Mouse (Mus musculus) heart, postnatal 0 days (tissue): ENCODE data around the gene Dnaic2. TPM values are rescaled to one million over a fixed set of nuclear protein-coding genes. Genes with fewer than 3 reads are reported as not detected.

ENCODE experiments used
- ATAC-seq: fragments of 200-750 bp; cut with Nextera tagmentation; 2 replicates; pipeline ENCODE4 v1.8.0; 2017; ENCODE audit warnings: low read depth, moderate number of reproducible peaks, moderate library complexity; ENCODE audit not compliant: insufficient read depth
- DNase-seq: peaks from one replicate; pipeline ENCODE4 v3.0.0-alpha.2; 2016; ENCODE audit warnings: low spot score
- H3K27ac ChIP-seq: fragments of 300-500 bp; sonication (generic); 2 replicates; pipeline ENCODE4 v1.5.1; 2014; ENCODE audit warnings: low read depth, mild to moderate bottlenecking
- H3K27me3 ChIP-seq: fragments of 300-500 bp; sonication (generic); 2 replicates; pipeline ENCODE4 v1.6.1; 2014; ENCODE audit warnings: low read length, mixed read lengths; ENCODE audit not compliant: control insufficient read depth, insufficient read depth
- H3K36me3 ChIP-seq: fragments of 300-500 bp; sonication (generic); replicated peaks from 2 replicates; pipeline ENCODE4 v1.6.1; 2014; ENCODE audit warnings: low read length, mixed read lengths; ENCODE audit not compliant: control insufficient read depth, insufficient read depth
- H3K4me1 ChIP-seq: fragments of 300-500 bp; sonication (generic); 2 replicates; pipeline ENCODE4 v1.6.1; 2014; ENCODE audit warnings: antibody characterized with exemption; ENCODE audit not compliant: control insufficient read depth, insufficient read depth
- H3K4me2 ChIP-seq: fragments of 300-500 bp; sonication (generic); 2 replicates; pipeline ENCODE4 v1.6.1; 2014; ENCODE audit warnings: low read depth, mild to moderate bottlenecking, low read length, moderate library complexity
- H3K4me3 ChIP-seq: fragments of 300-500 bp; sonication (generic); 2 replicates; pipeline ENCODE4 v1.5.1; 2014; ENCODE audit warnings: low read depth, low read length
- H3K9ac ChIP-seq: fragments of 300-500 bp; sonication (generic); replicated peaks from 2 replicates; pipeline ENCODE4 v1.6.1; 2014; ENCODE audit warnings: low read depth, low read length, mixed read lengths
- H3K9me3 ChIP-seq: fragments of 300-500 bp; sonication (generic); replicated peaks from 2 replicates; pipeline ENCODE4 v1.6.1; 2016; ENCODE audit warnings: low read length; ENCODE audit not compliant: control insufficient read depth
- CTCF ChIP-seq: IDR thresholded peaks from 2 replicates; pipeline ENCODE4 v1.5.1; 2016; ENCODE audit warnings: antibody characterized with exemption, control low read depth, low read depth
- EP300 ChIP-seq: IDR thresholded peaks from 2 replicates; pipeline ENCODE4 v1.6.1; 2016; ENCODE audit warnings: antibody characterized with exemption, low read depth
- WGBS: fragments of 180-500 bp; shearing (Covaris S2); extraction: QIAGEN DNeasy Blood & Tissue Kit; methylation state at CpG from one replicate; pipeline ENCODE4 v1.1.7; 2014; 5-methylcytosine and 5-hydroxymethylcytosine counted together
- polyA plus RNA-seq: library from polyadenylated mRNA; unstranded; fragments of >200 nt; fragmentation: Nextera tagmentation; extraction: Ambion mirVana; gene quantifications from 2 replicates; pipeline ENCODE4 v1.2.1, GENCODE M21; 2015
- total RNA-seq: library from RNA; depleted of rRNA; stranded (reverse); fragments of >200 nt; gene quantifications from 2 replicates; pipeline ENCODE4 v1.2.3, GENCODE M21; 2014; ENCODE audit warnings: low replicate concordance

The Dnaic2 gene
- total and polyA plus RNA-seq, 2 experiments from 2014 or later, result 0.33 TPM; not detected in 1

GRCm38 (mm10) chr11:114786326-114786725, 59.1 kb downstream of the Dnaic2 start:
- DNase-seq (no peak), ATAC-seq (no peak)
- Histone ChIP-seq H3K36me3 (no peaks in the 10 kb centered on the region), H3K27me3 (peaks cover 88% of the 10 kb centered on the region), H3K9ac (no peak overlapping the region), H3K4me1 (0 out of 2 replicates have a peak, but pooled peaks cover 3% of the 10 kb centered on the region), H3K4me2 (peak overlapping the region; percentile 48), H3K4me3 (peak overlapping the region; percentile 12), H3K27ac (no peak overlapping the region), H3K9me3 (no peaks in the 10 kb centered on the region)
- WGBS, result 2% methylated on average over 43 of the region's 43 CpGs
- no peak for TF ChIP-seq EP300
- no peak for TF ChIP-seq CTCF

- H3K27ac ChIP-seq, result no peak overlapping the region
- WGBS, result 88% methylated on average over 3 of the region's 3 CpGs
- 0 out of 2 replicates have a peak, but pooled peaks cover 13% of the 10 kb centered on the region for H3K4me1 ChIP-seq
- no peak overlapping the region for H3K4me2 ChIP-seq
- no peak for DNase-seq
- TF ChIP-seq EP300, result no peak
- no peak for TF ChIP-seq CTCF
- H3K4me3 ChIP-seq, result no peak overlapping the region
- H3K9ac ChIP-seq, result no peak overlapping the region
- H3K36me3 ChIP-seq, result no peaks in the 10 kb centered on the region
- no peaks in the 10 kb centered on the region for H3K9me3 ChIP-seq
- peaks cover 93% of the 10 kb centered on the region for H3K27me3 ChIP-seq
- ATAC-seq, result no peak
Measured at GRCm38 (mm10) chr11:114787611-114788010, 60.4 kb downstream of the Dnaic2 start.

GRCm38 (mm10) chr11:114789061-114789714, 62.0 kb downstream of the Dnaic2 start:
- peak; percentile 87 for TF ChIP-seq CTCF
- no peak for TF ChIP-seq EP300
- H3K9me3 ChIP-seq, result no peaks in the 10 kb centered on the region
- peak; percentile 61 for DNase-seq
- H3K36me3 ChIP-seq, result no peaks in the 10 kb centered on the region
- peak; percentile 63 for ATAC-seq
- no peak overlapping the region for H3K27ac ChIP-seq
- no peak overlapping the region; the same call in 1 of the 2 replicates for H3K9ac ChIP-seq
- 11% methylated on average over 30 of the region's 30 CpGs for WGBS
- H3K4me3 ChIP-seq, result peak overlapping the region; percentile 4; the same call in 1 of the 2 replicates
- 0 out of 2 replicates have a peak, but pooled peaks cover 13% of the 10 kb centered on the region for H3K4me1 ChIP-seq
- H3K27me3 ChIP-seq, result peaks cover 97% of the 10 kb centered on the region
- H3K4me2 ChIP-seq, result peak overlapping the region; percentile 47; the same call in 1 of the 2 replicates

- DNase-seq, result no peak
- Histone ChIP-seq H3K36me3 (no peaks in the 10 kb centered on the region), H3K4me2 (0 out of 2 replicates have a peak overlapping the region, but pooled peaks have one; percentile 47), H3K27ac (no peak overlapping the region), H3K4me3 (no peak overlapping the region), H3K9me3 (no peaks in the 10 kb centered on the region), H3K27me3 (peaks cover 99% of the 10 kb centered on the region), H3K9ac (no peak overlapping the region), H3K4me1 (0 out of 2 replicates have a peak, but pooled peaks cover 13% of the 10 kb centered on the region)
- no peak for ATAC-seq
- WGBS, result 47% methylated on average over 9 of the region's 9 CpGs
- TF ChIP-seq EP300 (no peak), CTCF (no peak)
Measured at GRCm38 (mm10) chr11:114789716-114790115, 62.5 kb downstream of the Dnaic2 start.

- H3K9ac ChIP-seq, result no peak overlapping the region
- H3K4me2 ChIP-seq, result no peak overlapping the region
- no peak overlapping the region for H3K4me3 ChIP-seq
- no peak for ATAC-seq
- no peaks in the 10 kb centered on the region for H3K9me3 ChIP-seq
- no peaks in the 10 kb centered on the region for H3K36me3 ChIP-seq
- H3K4me1 ChIP-seq, result 0 out of 2 replicates have a peak, but pooled peaks cover 13% of the 10 kb centered on the region
- 71% methylated on average over 12 of the region's 12 CpGs for WGBS
- DNase-seq, result no peak
- H3K27ac ChIP-seq, result no peak overlapping the region
- H3K27me3 ChIP-seq, result peaks cover 99% of the 10 kb centered on the region
- TF ChIP-seq EP300 (no peak), CTCF (no peak)
Measured at GRCm38 (mm10) chr11:114790171-114790570, 63.0 kb downstream of the Dnaic2 start.

- DNase-seq (no peak), ATAC-seq (no peak)
- Histone ChIP-seq H3K27ac (no peak overlapping the region), H3K9me3 (no peaks in the 10 kb centered on the region), H3K36me3 (no peaks in the 10 kb centered on the region), H3K4me1 (0 out of 2 replicates have a peak, but pooled peaks cover 13% of the 10 kb centered on the region), H3K4me3 (no peak overlapping the region), H3K4me2 (no peak overlapping the region), H3K9ac (no peak overlapping the region), H3K27me3 (peaks cover 94% of the 10 kb centered on the region)
- no peak for TF ChIP-seq EP300
- peak; percentile 24; the same call in 1 of the 2 replicates for TF ChIP-seq CTCF
- WGBS, result 32% methylated on average over 4 of the region's 4 CpGs
Measured at GRCm38 (mm10) chr11:114790841-114791240, 63.6 kb downstream of the Dnaic2 start.
